Mouse (Mus musculus) neural tube, embryonic 12.5 days (tissue): ENCODE measurements around the gene Astl. TPM values are rescaled to one million over a fixed set of nuclear protein-coding genes. Genes with fewer than 3 reads are reported as not detected.

ENCODE experiments used
- ATAC-seq: fragments of 200-750 bp; cut with Nextera tagmentation; 2 replicates; pipeline ENCODE4 v1.8.0; 2017; ENCODE audit warnings: low read depth, mild to moderate bottlenecking, moderate TSS enrichment, moderate library complexity; ENCODE audit not compliant: low FRiP score
- H3K27ac ChIP-seq: fragments of 300-500 bp; sonication (generic); 2 replicates; pipeline ENCODE4 v1.5.1; 2016
- H3K27me3 ChIP-seq: fragments of 300-500 bp; sonication (generic); replicated peaks from 2 replicates; pipeline ENCODE4 v1.6.1; 2016; ENCODE audit warnings: mild to moderate bottlenecking
- H3K36me3 ChIP-seq: fragments of 300-500 bp; sonication (generic); 2 replicates; pipeline ENCODE4 v1.6.1; 2016; ENCODE audit warnings: mild to moderate bottlenecking
- H3K4me1 ChIP-seq: fragments of 300-500 bp; sonication (generic); 2 replicates; pipeline ENCODE4 v1.6.1; 2016
- H3K4me2 ChIP-seq: fragments of 300-500 bp; sonication (generic); replicated peaks from 2 replicates; pipeline ENCODE4 v1.6.1; 2016; ENCODE audit warnings: mild to moderate bottlenecking
- H3K4me3 ChIP-seq: fragments of 300-500 bp; sonication (generic); 2 replicates; pipeline ENCODE4 v1.5.1; 2016
- H3K9ac ChIP-seq: fragments of 300-500 bp; sonication (generic); 2 replicates; pipeline ENCODE4 v1.6.1; 2016; ENCODE audit warnings: mild to moderate bottlenecking
- H3K9me3 ChIP-seq: fragments of 300-500 bp; sonication (generic); 2 replicates; pipeline ENCODE4 v1.6.1; 2016; ENCODE audit warnings: mild to moderate bottlenecking
- WGBS: fragments of 180-500 bp; shearing (Covaris S2); methylation state at CpG from one replicate; pipeline ENCODE4 v1.1.7; 2016; 5-methylcytosine and 5-hydroxymethylcytosine counted together
- polyA plus RNA-seq: library from polyadenylated mRNA; unstranded; fragments of >200 nt; fragmentation: Nextera tagmentation; extraction: Ambion mirVana; gene quantifications from 2 replicates; pipeline ENCODE4 v1.2.1, GENCODE M21; 2016

The Astl gene
- polyA plus RNA-seq, 1 experiment from 2014 or later, result not detected

DNA sequence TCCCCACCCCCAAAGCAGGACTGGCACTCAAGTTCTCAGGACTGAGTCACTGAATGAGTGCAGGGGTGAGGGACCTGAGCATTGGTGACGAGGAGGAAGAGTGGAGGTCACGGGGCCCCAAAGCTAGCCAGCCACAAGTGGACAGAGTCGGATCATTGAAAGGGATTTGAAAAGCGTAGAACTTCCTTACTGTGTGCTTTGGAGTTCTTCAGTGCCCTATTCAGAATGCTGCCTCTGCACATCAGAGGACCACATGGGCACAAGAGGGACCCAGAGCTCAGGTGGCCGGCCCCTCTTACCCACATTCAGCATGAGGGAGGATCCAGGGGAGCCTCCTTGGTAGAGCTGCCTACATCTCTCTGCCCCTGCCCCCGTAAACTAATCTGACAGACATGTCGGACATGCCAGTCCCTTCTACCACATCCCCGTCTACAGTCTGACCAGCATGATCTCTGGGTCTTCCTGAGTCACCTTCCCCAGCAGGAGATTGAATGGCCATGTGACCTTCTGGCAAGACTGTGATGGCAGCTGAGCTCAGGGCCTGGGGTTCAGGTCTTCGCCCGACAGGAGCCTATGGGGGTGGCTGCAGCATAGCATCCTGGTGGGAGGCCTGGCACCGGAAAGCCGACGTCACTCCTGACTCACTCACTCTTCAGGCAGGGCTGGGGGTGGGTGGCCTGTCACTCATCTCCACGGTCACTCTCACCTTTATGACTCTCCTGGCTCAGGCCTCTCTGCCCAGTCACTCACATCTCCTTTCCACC, 5.5 kb upstream of the Astl start:
- 85% methylated on average over 14 of the region's 14 CpGs for WGBS
- no peak overlapping the region for H3K9ac ChIP-seq
- H3K27me3 ChIP-seq, result peaks cover 39% of the 10 kb centered on the region
- no peak overlapping the region for H3K27ac ChIP-seq
- H3K9me3 ChIP-seq, result no peaks in the 10 kb centered on the region
- H3K4me1 ChIP-seq, result peaks cover 12% of the 10 kb centered on the region
- no peak overlapping the region for H3K4me3 ChIP-seq
- H3K36me3 ChIP-seq, result no peaks in the 10 kb centered on the region
- no peak for ATAC-seq
- no peak overlapping the region for H3K4me2 ChIP-seq

DNA sequence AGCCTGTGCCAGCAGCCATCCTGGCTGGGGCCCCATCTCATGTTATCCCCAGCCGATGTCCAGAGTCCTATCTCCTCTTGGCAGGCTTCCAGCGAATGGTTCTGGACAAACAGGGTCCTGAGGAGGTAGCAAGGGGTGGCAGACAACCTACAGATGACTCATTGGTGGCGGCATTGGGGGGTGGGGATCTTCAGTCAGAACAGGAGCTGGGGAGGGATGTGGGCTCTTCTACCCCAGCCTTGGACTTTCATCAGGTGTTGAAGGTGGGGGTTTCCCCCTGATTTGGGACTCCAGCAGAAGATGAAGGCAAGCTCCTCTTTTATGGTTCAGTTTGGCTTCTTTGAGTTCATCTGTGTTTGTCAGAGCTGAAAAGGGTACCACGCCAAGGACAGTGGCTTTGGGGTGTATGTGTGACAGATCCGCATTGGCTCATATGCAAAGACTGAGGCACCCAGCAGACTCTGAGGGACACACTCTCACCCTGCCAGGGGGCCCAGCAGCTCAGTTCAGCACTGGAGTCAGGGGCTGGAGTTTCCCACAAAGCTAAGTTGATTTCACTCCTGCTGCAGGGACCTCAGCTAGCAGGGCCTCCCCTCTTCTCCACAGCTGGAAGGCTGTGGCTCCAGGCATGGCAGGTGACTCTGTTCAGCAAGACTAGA, 4.4 kb upstream of the Astl start:
- WGBS, result 77% methylated on average over 5 of the region's 5 CpGs

DNA sequence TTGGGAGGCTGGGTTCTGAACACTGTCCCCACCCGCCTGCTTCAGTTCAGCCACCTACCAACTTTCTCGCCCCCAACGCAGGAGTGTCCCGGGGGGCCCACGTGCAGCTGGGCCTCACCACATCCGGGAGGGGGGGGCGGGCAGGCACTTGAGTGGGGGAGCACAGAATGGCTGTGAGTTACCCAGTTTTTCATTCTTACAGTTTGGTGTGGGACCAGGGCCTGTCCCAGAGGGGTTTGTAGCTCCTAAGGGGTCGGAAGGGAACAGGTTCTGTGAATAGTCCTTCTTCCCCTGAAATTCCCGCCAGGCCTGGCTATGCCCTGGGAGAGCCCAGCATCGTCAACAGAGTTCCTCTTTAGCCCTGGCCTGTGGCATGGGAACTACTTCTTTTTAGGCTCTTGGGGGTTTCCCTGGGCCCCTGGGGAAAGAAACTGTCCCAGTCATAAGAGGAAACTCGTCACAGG, 3.3 kb upstream of the Astl start:
- Histone ChIP-seq H3K27me3 (peaks cover 42% of the 10 kb centered on the region), H3K9me3 (no peaks in the 10 kb centered on the region), H3K4me3 (no peak overlapping the region), H3K27ac (no peak overlapping the region), H3K36me3 (no peaks in the 10 kb centered on the region), H3K9ac (no peak overlapping the region), H3K4me2 (peak overlapping the region; percentile 90; the same call in 1 of the 2 replicates), H3K4me1 (peaks cover 12% of the 10 kb centered on the region)
- WGBS, result 39% methylated on average over 11 of the region's 11 CpGs
- no peak for ATAC-seq

More for the DNA sequence above, 4.4 kb upstream of the Astl start:
- H3K4me2 ChIP-seq, result no peak overlapping the region
- H3K9me3 ChIP-seq, result no peaks in the 10 kb centered on the region
- no peaks in the 10 kb centered on the region for H3K36me3 ChIP-seq
- ATAC-seq, result no peak
- peaks cover 42% of the 10 kb centered on the region for H3K27me3 ChIP-seq
- H3K9ac ChIP-seq, result no peak overlapping the region
- no peak overlapping the region for H3K4me3 ChIP-seq
- H3K27ac ChIP-seq, result no peak overlapping the region
- H3K4me1 ChIP-seq, result peaks cover 12% of the 10 kb centered on the region

DNA sequence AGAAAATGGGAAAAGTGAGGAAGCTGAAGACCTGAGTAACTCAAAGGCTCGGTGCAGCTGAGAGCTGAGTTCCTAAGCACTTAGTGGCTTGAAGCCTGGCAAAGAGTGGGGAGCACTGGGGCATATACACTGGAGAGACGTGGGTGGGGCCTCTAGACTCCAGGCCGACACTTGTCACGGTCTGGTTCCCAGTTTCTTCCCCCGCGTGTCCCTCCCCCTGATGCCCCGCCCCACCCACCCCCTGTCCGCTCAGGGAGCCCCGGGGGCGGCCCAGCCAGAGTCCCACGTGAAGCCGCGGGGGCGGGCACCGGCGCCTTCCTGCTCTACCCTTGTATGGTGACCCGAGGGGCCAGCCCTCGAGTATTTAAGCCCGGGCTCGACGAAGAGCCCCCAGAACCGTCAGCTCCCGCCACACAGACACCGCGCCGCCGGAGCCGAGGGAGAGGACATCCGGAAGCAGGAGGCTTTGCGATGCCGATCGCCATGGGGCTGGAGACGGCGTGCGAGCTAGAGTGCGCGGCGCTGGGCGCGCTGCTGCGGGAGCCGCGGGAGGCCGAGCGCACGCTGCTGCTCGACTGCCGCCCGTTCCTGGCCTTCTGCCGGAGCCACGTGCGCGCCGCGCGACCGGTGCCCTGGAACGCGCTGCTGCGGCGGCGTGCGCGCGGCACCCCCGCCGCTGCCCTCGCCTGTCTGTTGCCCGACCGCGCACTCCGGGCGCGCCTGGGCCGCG, 2.5 kb upstream of the Astl start, which contains the start of gene Dusp2:
TSS of gene Dusp2 (plus strand) at position 393 of the 730 bp plus-strand sequence.
- H3K27me3 ChIP-seq, result peaks cover 42% of the 10 kb centered on the region
- 1% methylated on average over 76 of the region's 76 CpGs for WGBS
- ATAC-seq, result peak; percentile 65

DNA sequence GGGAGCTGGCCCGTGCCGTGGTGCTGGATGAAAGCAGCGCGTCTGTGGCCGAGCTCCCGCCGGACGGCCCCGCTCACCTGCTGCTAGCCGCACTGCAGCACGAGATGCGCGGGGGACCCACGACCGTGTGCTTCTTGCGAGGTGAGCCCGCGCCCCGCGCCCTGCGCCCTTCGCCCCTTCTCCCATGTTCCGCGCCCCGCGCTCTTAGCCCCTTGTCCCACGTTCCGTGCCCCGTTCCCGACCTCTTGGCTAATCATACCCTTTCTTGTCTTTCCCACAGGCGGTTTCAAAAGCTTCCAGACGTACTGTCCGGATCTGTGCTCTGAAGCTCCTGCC, 2.0 kb upstream of the Astl start:
- no peaks in the 10 kb centered on the region for H3K9me3 ChIP-seq
- H3K27me3 ChIP-seq, result peaks cover 42% of the 10 kb centered on the region
- peak; percentile 45; the same call in 1 of the 2 replicates for ATAC-seq
- peaks cover 12% of the 10 kb centered on the region for H3K4me1 ChIP-seq
- H3K4me3 ChIP-seq, result peak overlapping the region; percentile 48
- H3K9ac ChIP-seq, result peak overlapping the region; percentile 57
- peak overlapping the region; percentile 90 for H3K4me2 ChIP-seq
- WGBS, result 2% methylated on average over 32 of the region's 33 CpGs
- no peaks in the 10 kb centered on the region for H3K36me3 ChIP-seq
- no peak overlapping the region for H3K27ac ChIP-seq

More for the DNA sequence above, 2.5 kb upstream of the Astl start, which contains the start of gene Dusp2:
- H3K9me3 ChIP-seq, result no peaks in the 10 kb centered on the region
- no peak within 1 kb of the TSS for H3K27ac ChIP-seq
- H3K4me2 ChIP-seq, result peak within 1 kb of the TSS; percentile 90
- H3K4me3 ChIP-seq, result peak within 1 kb of the TSS; percentile 48
- peaks cover 12% of the 10 kb centered on the region for H3K4me1 ChIP-seq
- H3K36me3 ChIP-seq, result no peaks in the 10 kb centered on the region
- peak within 1 kb of the TSS; percentile 57 for H3K9ac ChIP-seq

DNA sequence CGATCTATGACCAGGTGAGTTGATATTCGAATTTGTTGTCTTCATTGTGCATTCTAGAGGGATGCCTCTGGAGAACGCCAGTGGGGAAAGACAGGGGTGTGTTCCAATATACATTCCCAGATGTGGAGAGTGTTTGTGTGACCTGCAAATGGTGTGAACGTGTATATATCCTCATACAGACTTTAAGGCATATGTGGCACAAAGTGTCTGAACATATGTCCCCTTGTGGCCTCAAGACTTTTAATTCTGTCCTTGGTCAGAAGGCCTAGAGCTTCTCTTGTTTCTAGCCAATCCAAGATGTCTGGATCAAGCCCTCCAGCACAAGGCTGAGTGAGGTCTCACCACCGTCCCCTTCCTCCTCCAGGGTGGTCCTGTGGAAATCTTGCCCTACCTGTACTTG, 1.6 kb upstream of the Astl start:
- Histone ChIP-seq H3K27ac (no peak overlapping the region), H3K36me3 (no peaks in the 10 kb centered on the region), H3K9me3 (no peaks in the 10 kb centered on the region), H3K4me1 (peaks cover 12% of the 10 kb centered on the region), H3K9ac (no peak overlapping the region), H3K4me3 (peak overlapping the region; percentile 48), H3K27me3 (peaks cover 42% of the 10 kb centered on the region), H3K4me2 (peak overlapping the region; percentile 90)
- 57% methylated on average over 5 of the region's 5 CpGs for WGBS
- ATAC-seq, result no peak

DNA sequence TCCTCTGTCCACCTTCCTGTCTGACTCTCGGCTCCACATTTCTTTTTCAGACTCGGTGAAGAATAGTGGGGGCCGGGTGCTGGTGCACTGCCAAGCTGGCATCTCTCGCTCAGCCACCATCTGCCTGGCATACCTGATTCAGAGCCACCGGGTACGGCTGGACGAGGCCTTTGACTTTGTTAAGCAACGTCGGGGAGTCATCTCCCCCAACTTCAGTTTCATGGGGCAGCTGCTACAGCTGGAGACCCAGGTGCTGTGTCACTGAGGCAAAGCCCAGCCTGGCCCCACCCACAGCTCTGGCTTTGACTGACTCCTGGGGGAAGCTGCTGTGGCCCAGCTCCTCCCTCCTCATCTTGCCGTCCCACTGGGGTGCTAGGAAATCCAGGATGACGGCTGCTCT, 908 bp upstream of the Astl start:
- H3K4me2 ChIP-seq, result peak overlapping the region; percentile 90
- H3K27ac ChIP-seq, result no peak overlapping the region
- 76% methylated on average over 11 of the region's 11 CpGs for WGBS
- H3K4me1 ChIP-seq, result peaks cover 12% of the 10 kb centered on the region
- peaks cover 42% of the 10 kb centered on the region for H3K27me3 ChIP-seq
- H3K9me3 ChIP-seq, result no peaks in the 10 kb centered on the region
- H3K36me3 ChIP-seq, result no peaks in the 10 kb centered on the region
- no peak overlapping the region for H3K4me3 ChIP-seq
- no peak overlapping the region for H3K9ac ChIP-seq
- no peak for ATAC-seq

DNA sequence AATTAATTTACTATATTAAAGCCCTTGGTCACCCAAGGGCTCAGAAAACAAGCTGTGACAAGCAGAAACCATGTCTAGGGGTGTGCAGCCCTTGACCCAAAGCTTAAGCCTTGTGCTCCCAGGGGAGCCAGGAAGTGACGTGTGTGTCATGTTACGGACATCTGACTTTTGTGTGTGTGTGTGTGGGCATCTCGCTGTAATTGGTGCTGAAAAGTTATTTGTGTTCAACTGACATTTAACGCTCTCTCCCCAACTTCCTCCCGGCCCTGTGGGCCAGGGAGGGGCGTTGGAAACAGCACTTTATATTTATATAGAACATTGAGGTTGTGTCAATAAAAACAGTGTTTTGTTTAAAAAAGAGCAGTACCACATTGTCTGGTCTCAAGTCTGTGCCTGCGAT, 427 bp upstream of the Astl start:
- Histone ChIP-seq H3K27ac (no peak overlapping the region), H3K27me3 (peaks cover 42% of the 10 kb centered on the region), H3K4me2 (peak overlapping the region; percentile 90; the same call in 1 of the 2 replicates), H3K9me3 (no peaks in the 10 kb centered on the region), H3K36me3 (no peaks in the 10 kb centered on the region), H3K4me1 (peaks cover 12% of the 10 kb centered on the region), H3K4me3 (no peak overlapping the region), H3K9ac (no peak overlapping the region)
- ATAC-seq, result no peak
- 75% methylated on average over 7 of the region's 7 CpGs for WGBS

DNA sequence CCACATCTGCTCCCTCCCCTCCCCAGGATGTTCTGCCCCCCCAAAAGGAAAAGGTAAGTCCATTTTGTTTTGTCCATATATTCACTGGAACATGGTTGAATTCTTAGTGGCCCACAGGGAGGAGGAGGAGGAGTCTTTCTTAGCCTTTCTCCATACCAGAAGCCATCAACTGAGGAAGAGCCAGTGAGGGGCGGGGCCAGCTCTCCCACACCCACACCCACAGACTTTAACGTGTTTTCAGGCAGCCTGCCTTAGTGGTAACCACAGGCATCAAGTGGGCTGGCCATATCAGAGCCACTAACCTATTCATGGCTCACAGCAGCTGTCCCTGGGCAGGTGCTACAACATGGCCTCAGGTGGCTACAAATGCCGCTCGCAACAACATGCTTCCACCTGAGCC, 394 bp downstream of the Astl start:
- H3K4me3 ChIP-seq, result no peak overlapping the region
- no peak for ATAC-seq
- H3K4me2 ChIP-seq, result no peak overlapping the region
- H3K9me3 ChIP-seq, result no peaks in the 10 kb centered on the region
- H3K27ac ChIP-seq, result no peak overlapping the region
- H3K36me3 ChIP-seq, result no peaks in the 10 kb centered on the region
- H3K9ac ChIP-seq, result no peak overlapping the region
- H3K27me3 ChIP-seq, result peaks cover 41% of the 10 kb centered on the region
- peaks cover 12% of the 10 kb centered on the region for H3K4me1 ChIP-seq
- WGBS, result 75% methylated on average over 4 of the region's 4 CpGs

DNA sequence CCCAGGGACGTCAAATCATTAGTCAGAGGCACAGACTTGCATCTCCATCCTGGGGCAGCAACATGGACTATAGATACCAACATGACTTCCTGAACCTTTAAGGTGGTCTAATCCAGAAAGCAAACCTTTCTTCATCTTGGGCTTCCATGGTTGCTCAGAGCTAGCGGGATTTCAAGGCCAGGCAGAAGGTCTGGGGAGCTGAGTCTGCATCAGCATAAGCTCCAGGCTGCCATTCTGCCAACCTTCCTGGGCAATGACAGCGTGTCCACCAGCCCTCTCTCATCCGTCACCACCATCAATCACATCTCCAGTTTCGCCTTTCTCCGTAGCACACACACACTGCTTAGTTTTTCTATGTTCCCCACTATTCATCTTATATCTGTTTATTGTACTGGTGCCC, 823 bp downstream of the Astl start:
- Histone ChIP-seq H3K9ac (no peak overlapping the region), H3K27me3 (peaks cover 39% of the 10 kb centered on the region), H3K9me3 (no peaks in the 10 kb centered on the region), H3K27ac (no peak overlapping the region), H3K4me2 (no peak overlapping the region), H3K4me1 (peaks cover 12% of the 10 kb centered on the region), H3K36me3 (no peaks in the 10 kb centered on the region), H3K4me3 (no peak overlapping the region)
- 80% methylated on average over 6 of the region's 6 CpGs for WGBS
- no peak for ATAC-seq

DNA sequence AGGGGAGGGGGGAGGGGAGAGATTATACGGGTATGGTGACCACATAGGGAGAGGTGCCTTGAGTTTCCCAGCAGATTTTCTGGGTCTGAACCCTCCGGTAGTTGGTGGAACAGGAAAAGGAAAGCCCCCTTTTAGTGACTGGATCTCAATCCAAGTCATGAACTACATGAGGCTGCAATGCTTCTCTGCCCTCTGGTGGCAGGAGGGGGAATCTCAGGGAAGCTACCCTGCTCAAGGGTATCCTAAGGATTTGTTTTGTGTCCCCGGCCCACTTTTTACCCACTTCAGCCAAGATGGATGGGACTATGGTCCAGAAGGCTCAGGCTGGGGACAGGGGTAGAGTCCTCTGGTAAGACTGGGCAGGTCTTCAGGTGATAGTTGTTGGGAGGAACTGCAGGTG, 2.7 kb downstream of the Astl start:
- Histone ChIP-seq H3K9me3 (no peaks in the 10 kb centered on the region), H3K27ac (no peak overlapping the region), H3K4me1 (peaks cover 6% of the 10 kb centered on the region; the same call in 1 of the 2 replicates), H3K4me3 (no peak overlapping the region), H3K36me3 (no peaks in the 10 kb centered on the region), H3K9ac (no peak overlapping the region), H3K27me3 (peaks cover 20% of the 10 kb centered on the region), H3K4me2 (no peak overlapping the region)
- 23% methylated on average over 3 of the region's 3 CpGs for WGBS
- ATAC-seq, result no peak

DNA sequence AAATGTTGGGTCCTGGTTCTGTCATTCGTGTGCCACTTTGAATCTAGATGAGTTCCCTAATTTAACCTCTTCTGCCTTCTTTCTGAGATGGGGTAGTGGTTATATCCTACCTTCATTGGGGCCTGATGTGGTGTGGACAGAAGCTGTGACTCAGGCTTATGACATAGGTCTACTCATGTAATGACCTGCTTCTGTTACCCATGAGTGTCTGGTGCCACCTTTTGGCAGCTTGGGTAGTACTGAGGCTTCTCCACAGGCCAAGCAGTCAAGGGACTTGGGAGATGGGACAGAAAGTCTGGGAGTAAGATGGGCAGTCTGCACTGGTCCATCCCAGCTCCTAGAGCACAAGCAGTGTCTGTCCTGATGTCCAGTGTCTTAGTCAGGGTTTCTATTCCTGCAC, 7.9 kb downstream of the Astl start:
- Histone ChIP-seq H3K9me3 (no peaks in the 10 kb centered on the region), H3K4me3 (no peak overlapping the region)
- no peak for ATAC-seq

More for the DNA sequence above, 7.9 kb downstream of the Astl start:
- Histone ChIP-seq H3K9ac (no peak overlapping the region), H3K36me3 (no peaks in the 10 kb centered on the region), H3K4me2 (no peak overlapping the region), H3K27me3 (no peaks in the 10 kb centered on the region; the same call in 1 of the 2 replicates), H3K4me1 (no peaks in the 10 kb centered on the region), H3K27ac (no peak overlapping the region)
- WGBS, result 67% methylated on average over 1 of the region's 1 CpGs
